Comparison of ENCODE assay signal across 12 mouse cellular contexts in the genomic region with DNA sequence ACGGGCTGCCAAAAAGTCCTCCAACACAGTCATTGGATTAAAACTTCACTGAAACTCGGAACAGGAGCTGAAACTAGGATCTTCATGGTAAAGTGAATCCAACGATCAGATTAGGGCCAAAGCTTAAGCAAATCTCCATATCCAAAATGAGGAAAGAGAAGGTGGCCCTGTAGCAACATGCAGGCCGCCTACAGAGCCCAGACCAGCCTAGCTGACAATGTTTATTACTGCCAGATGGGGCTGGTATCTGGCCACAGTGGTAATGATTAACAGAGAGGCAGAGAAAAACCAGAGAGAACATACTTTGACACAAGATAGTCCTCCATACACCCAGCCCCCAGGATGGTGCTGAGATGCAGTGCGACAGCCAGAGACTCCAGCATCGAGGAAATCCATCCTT.
DNase-seq lines count a peak whose midpoint lies in the region; ATAC-seq lines count a peak whose summit lies in the region.
"Had no signal": no experiment of that assay in that cellular context is flagged by ENCODE, and none has a peak within 500 bp of the region (broad histone marks: within the 10 kb centered on the region; RNA-seq: fewer than 3 reads in every experiment).

No protein-coding gene starts in this region.

- ATAC-seq in neural tube, embryonic 15.5 days (ENCODE audit: low FRiP score), result no peak
- ATAC-seq in intestine, embryonic 14.5 days (replicated peaks; ENCODE audit: low FRiP score, low TSS enrichment, low read depth), result peak; percentile 94
- no peak for ATAC-seq in forebrain, embryonic 11.5 days (replicated peaks; ENCODE audit: low FRiP score)

- 0 out of 2 replicates have a peak, but pooled peaks cover 3% of the 10 kb centered on the region for H3K4me1 ChIP-seq in neural tube, embryonic 15.5 days
- peaks cover 12% of the 10 kb centered on the region for H3K4me1 ChIP-seq in intestine, embryonic 14.5 days (replicated peaks; ENCODE audit: control insufficient read depth, insufficient read depth, low read length)
- peaks cover 9% of the 10 kb centered on the region for H3K4me1 ChIP-seq in hindbrain, embryonic 10.5 days (replicated peaks)
- 0 out of 2 replicates have a peak, but pooled peaks cover 3% of the 10 kb centered on the region for H3K4me1 ChIP-seq in forebrain, embryonic 11.5 days (replicated peaks; ENCODE audit: control insufficient read depth, insufficient read depth, low read length)
- H3K4me1 ChIP-seq: hindbrain, embryonic 15.5 days had no signal

- H3K4me3 ChIP-seq in neural tube, embryonic 15.5 days (replicated peaks), result no peak overlapping the region
- H3K4me3 ChIP-seq in intestine, embryonic 14.5 days (ENCODE audit: low read depth, low read length), result no peak overlapping the region
- no peak overlapping the region for H3K4me3 ChIP-seq in hindbrain, embryonic 10.5 days
- no peak overlapping the region for H3K4me3 ChIP-seq in forebrain, embryonic 11.5 days (ENCODE audit: low read depth, low read length)
- H3K4me3 ChIP-seq: hindbrain, embryonic 15.5 days had no signal

- H3K36me3 ChIP-seq in neural tube, embryonic 15.5 days, result no peaks in the 10 kb centered on the region
- H3K36me3 ChIP-seq in intestine, embryonic 14.5 days (ENCODE audit: control insufficient read depth, insufficient read depth, low read length), result no peaks in the 10 kb centered on the region
- H3K36me3 ChIP-seq in hindbrain, embryonic 10.5 days, result no peaks in the 10 kb centered on the region
- no peaks in the 10 kb centered on the region for H3K36me3 ChIP-seq in forebrain, embryonic 11.5 days (ENCODE audit: control insufficient read depth, insufficient read depth, low read length)
- H3K36me3 ChIP-seq: hindbrain, embryonic 15.5 days had no signal

- peak; percentile 23 for DNase-seq in neural tube, embryonic 10.5 days (ENCODE audit: extremely low spot score, low spot score)
- no peak for DNase-seq in intestine, embryonic 14.5 days (ENCODE audit: low spot score)
- peak; percentile 6 for DNase-seq in kidney, postnatal 14 days
- DNase-seq in adrenal gland, adult 2 months, result no peak
- DNase-seq in adrenal gland, postnatal 14 days, result no peak
- DNase-seq in hindbrain, embryonic 10.5 days (ENCODE audit: low spot score), result no peak
- no peak for DNase-seq in forebrain, embryonic 11.5 days (ENCODE audit: low spot score)
- DNase-seq: layer of hippocampus, postnatal 36 days had no signal

- H3K9me3 ChIP-seq in neural tube, embryonic 15.5 days (replicated peaks), result no peaks in the 10 kb centered on the region
- no peaks in the 10 kb centered on the region for H3K9me3 ChIP-seq in intestine, embryonic 14.5 days (ENCODE audit: control insufficient read depth, low read length)
- H3K9me3 ChIP-seq in hindbrain, embryonic 10.5 days, result no peaks in the 10 kb centered on the region
- H3K9me3 ChIP-seq in forebrain, embryonic 11.5 days (ENCODE audit: control insufficient read depth, low read length), result no peaks in the 10 kb centered on the region
- H3K9me3 ChIP-seq: hindbrain, embryonic 15.5 days had no signal

- H3K4me2 ChIP-seq in neural tube, embryonic 15.5 days, result no peak overlapping the region
- no peak overlapping the region for H3K4me2 ChIP-seq in intestine, embryonic 14.5 days (ENCODE audit: low read length)
- no peak overlapping the region for H3K4me2 ChIP-seq in forebrain, embryonic 11.5 days (ENCODE audit: low read depth, low read length, severe bottlenecking)
- H3K4me2 ChIP-seq: heart, embryonic 11.5 days; hindbrain, embryonic 15.5 days had no signal

- H3K27ac ChIP-seq in neural tube, embryonic 15.5 days (replicated peaks), result no peak overlapping the region
- H3K27ac ChIP-seq in intestine, embryonic 14.5 days (ENCODE audit: low read depth), result peak overlapping the region; percentile 12; the same call in 1 of the 2 replicates
- no peak overlapping the region for H3K27ac ChIP-seq in hindbrain, embryonic 10.5 days
- no peak overlapping the region for H3K27ac ChIP-seq in forebrain, embryonic 11.5 days (ENCODE audit: low read depth, low read length)
- H3K27ac ChIP-seq: hindbrain, embryonic 15.5 days; liver, embryonic 14.5 days had no signal

- H3K27me3 ChIP-seq in neural tube, embryonic 15.5 days (replicated peaks), result no peaks in the 10 kb centered on the region
- H3K27me3 ChIP-seq in intestine, embryonic 14.5 days (replicated peaks; ENCODE audit: control insufficient read depth, insufficient read depth, low read length), result no peaks in the 10 kb centered on the region
- no peaks in the 10 kb centered on the region for H3K27me3 ChIP-seq in hindbrain, embryonic 10.5 days (ENCODE audit: insufficient read depth, poor library complexity, severe bottlenecking)
- H3K27me3 ChIP-seq in forebrain, embryonic 11.5 days (ENCODE audit: control insufficient read depth, insufficient read depth, low read length), result no peaks in the 10 kb centered on the region
- H3K27me3 ChIP-seq: hindbrain, embryonic 15.5 days had no signal

- 88% methylated on average over 6 of the region's 6 CpGs for WGBS in neural tube, embryonic 15.5 days
- 45% methylated on average over 6 of the region's 6 CpGs for WGBS in intestine, embryonic 14.5 days
- WGBS in hindbrain, embryonic 10.5 days, result 78% methylated on average over 6 of the region's 6 CpGs
- WGBS in forebrain, embryonic 11.5 days, result 82% methylated on average over 6 of the region's 6 CpGs

- no peak overlapping the region for H3K9ac ChIP-seq in neural tube, embryonic 15.5 days (replicated peaks)
- H3K9ac ChIP-seq in intestine, embryonic 14.5 days (ENCODE audit: low read length), result no peak overlapping the region
- H3K9ac ChIP-seq in forebrain, embryonic 11.5 days (ENCODE audit: low read length), result no peak overlapping the region
- H3K9ac ChIP-seq: hindbrain, embryonic 15.5 days; liver, embryonic 14.5 days had no signal

Comparison
In these comparisons a context has a peak if more than half of its experiments do, and no peak if none do; other contexts are left out.
1. DNase-seq: peak in neural tube, embryonic 10.5 days (single experiment) and kidney, postnatal 14 days (single experiment); none in intestine, embryonic 14.5 days (single experiment), adrenal gland, adult 2 months (single experiment), adrenal gland, postnatal 14 days (single experiment), hindbrain, embryonic 10.5 days (single experiment) and forebrain, embryonic 11.5 days (single experiment).